Mouse (Mus musculus) kidney, adult 2 months (tissue): ENCODE measurements around the gene Cabp1.

Source experiments
- CTCF ChIP-seq: fragments of 200-500 bp; conservative IDR thresholded peaks from 2 replicates; pipeline ENCODE4 v1.5.1; 2011; ENCODE audit warnings: low read depth, mild to moderate bottlenecking, control low read depth, low read length, moderate library complexity, mixed read lengths; ENCODE audit not compliant: insufficient read depth, insufficient read length
- POLR2A ChIP-seq: fragments of 200-500 bp; IDR thresholded peaks from one replicate; pipeline ENCODE4 v1.6.1; 2011; ENCODE audit warnings: low read depth, low read length, control low read depth

DNA sequence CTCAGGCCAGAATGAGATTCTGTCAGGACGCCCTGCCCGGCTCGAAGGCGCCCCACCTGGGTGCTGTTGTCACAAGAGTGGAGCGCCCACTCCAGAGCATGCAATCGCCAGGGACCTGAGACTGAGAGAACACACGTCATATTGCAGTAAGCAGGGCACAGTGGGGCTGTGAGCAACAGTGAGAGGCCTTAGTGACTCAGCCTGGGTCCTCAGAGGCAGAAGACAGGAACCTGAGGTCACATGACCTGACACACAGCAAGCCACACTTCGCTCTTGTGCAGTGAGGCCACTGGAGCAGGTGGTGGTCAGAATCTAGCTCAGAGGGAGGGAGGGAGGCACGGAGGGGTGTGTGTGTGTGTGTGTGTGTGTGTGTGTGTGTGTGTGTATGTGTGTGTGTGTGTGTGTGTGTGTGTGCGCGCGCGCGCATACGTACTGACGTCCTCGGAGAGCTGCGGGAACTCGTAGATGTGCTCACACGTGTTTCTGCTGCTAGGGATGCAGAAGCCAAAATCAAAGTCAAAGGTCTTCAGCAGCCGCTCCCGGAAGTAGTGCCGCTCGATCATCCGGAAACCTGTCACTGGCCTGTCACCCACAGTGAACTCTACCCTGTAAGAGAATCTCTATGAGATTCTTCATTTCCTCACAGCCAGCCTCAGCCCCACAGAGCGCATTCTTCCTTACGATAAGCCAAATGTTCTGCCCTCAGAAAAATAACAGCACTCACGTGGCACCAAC lies 67.4 kb downstream of the Cabp1 start:
- TF ChIP-seq POLR2A (no peak), CTCF (no peak)
